Mouse (Mus musculus): ENCODE results near the gene Pcbp1. TPM values are rescaled to one million over a fixed set of nuclear protein-coding genes. Genes with fewer than 3 reads are reported as not detected.

The Pcbp1 gene
- 303 TPM for polyA plus RNA-seq (2017; shearing (Covaris generic))

DNA sequence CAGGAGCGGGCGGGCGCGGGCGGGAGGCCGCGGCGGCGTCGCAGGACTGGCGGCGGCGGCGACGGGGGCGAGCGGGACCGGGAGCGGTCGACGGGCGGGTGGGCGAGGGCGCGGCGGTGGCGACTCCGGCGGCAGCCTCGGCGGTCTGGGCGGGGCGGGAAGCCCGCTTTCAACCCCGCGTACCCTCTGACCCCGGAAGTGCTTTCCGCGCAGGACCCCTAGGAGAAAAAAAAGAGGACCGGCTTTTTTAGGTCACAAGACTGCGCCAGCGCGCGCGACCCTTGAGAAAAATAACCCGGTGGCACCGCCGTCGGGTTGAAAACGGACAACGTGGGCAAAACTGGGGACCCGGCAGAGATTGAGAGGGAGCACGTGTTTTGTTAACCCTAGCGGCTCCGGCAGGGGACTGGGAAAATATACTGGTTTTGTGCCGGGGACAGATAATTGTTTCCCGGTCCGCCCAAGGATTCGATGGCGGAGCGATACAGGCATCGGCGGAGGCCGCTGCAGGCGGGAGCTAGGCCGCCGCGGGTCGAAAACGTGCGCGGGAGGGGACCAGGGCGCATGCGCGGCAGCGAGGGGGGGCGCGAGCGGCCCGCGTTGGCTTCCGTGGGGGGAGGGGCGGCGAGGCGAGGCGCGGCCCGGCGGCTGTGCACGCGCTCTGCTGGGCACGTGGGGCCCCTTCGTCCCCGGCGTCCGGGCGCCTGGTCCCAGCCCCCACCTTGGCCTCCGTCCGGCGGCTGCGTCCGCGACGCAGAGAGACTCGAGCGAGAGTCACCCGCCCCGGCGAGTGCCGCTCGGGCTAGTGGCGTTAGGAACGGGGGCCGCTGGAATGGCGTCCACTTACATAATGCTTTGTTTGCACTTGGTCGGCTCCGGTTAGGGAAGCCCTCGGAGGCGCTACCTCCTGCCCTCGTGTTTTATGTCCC, at the start of gene Pcbp1:
TSS of gene Pcbp1 (minus strand) at position 290 of the 929 bp plus-strand sequence.

Other genes starting within 250 kb of the Pcbp1 start
- gene Fam136a, start 160.7 kb downstream of the Pcbp1 start, polyA plus RNA-seq (2017; shearing (Covaris generic)), result 27.1 TPM
- gene Snrpg, start 155.0 kb downstream of the Pcbp1 start, polyA plus RNA-seq (2017; shearing (Covaris generic)), result 390 TPM
- 4.9 TPM for gene Pcyox1, start 129.2 kb downstream of the Pcbp1 start, polyA plus RNA-seq (2017; shearing (Covaris generic))
- 69.5 TPM for gene Tia1, start 122.1 kb downstream of the Pcbp1 start, polyA plus RNA-seq (2017; shearing (Covaris generic))
- gene Gm44790, start 99.7 kb downstream of the Pcbp1 start, polyA plus RNA-seq (2017; shearing (Covaris generic)), result not detected
- gene C87436, start 87.9 kb downstream of the Pcbp1 start, polyA plus RNA-seq (2017; shearing (Covaris generic)), result 38.4 TPM
- not detected for gene Asprv1, start 101.8 kb upstream of the Pcbp1 start, polyA plus RNA-seq (2017; shearing (Covaris generic))
- gene Mxd1, start 142.8 kb upstream of the Pcbp1 start, polyA plus RNA-seq (2017; shearing (Covaris generic)), result 357 TPM
- 58.8 TPM for gene Snrnp27, start 158.2 kb upstream of the Pcbp1 start, polyA plus RNA-seq (2017; shearing (Covaris generic))
- 34.5 TPM for gene Gmcl1, start 207.1 kb upstream of the Pcbp1 start, polyA plus RNA-seq (2017; shearing (Covaris generic))